Mouse (Mus musculus) olfactory bulb, adult 2 months (tissue): ENCODE data around the gene Nxpe4.

ENCODE experiments used
- CTCF ChIP-seq: fragments of 200-500 bp; IDR thresholded peaks from 2 replicates; pipeline ENCODE4 v1.5.1; 2012; ENCODE audit warnings: low read depth, mild to moderate bottlenecking, low read length, moderate library complexity; ENCODE audit not compliant: insufficient read depth
- POLR2A ChIP-seq: fragments of 200-500 bp; IDR thresholded peaks from 2 replicates; pipeline ENCODE4 v1.6.1; 2012; ENCODE audit warnings: mild to moderate bottlenecking, low read depth, low read length, moderate library complexity; ENCODE audit not compliant: insufficient read depth

DNA sequence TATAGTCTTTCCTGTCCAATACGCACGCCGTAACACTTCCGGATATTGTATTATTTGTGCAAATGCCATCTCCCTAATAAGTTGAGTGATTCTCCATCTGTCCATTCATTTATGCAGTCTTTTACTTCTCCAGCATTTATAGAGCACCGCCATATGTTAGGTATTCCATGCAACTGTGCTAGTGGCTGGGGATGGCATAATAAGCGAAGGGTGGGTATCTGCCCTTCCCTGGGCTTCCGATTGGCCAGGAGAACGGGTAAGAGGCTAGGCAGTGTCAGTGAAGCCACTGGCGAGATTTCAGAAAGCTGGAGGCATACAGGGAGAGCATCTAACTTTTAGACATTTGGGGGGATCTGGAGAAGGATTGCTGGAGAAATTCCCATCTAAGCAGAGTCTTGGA lies 52.9 kb downstream of the Nxpe4 start:
- no peak for TF ChIP-seq CTCF
- no peak for TF ChIP-seq POLR2A
